Mouse (Mus musculus): ENCODE measurements at regions not wholly inside any gene's neighbourhood (a gene's known extent, or its start where the extent isn't known, plus 50 kb on each side); places are given as distances from the start of the nearest gene placed in this dataset.
"Not testable (repeated sequence)": the region's sequence is repeated elsewhere in the genome, so short reads cannot be mapped to it uniquely, and the experiment has no call there.

- DNase-seq (ENCODE audit: low spot score in 2 of 2): not testable (repeated sequence)
Measured at GRCm38 (mm10) chr15:43782126-43782632, 3648.0 kb downstream of the 9330182O14Rik start.

GRCm38 (mm10) chr15:43784171-43784570, 3650.0 kb downstream of the 9330182O14Rik start:
- DNase-seq (ENCODE audit: low spot score in 2 of 2): no peak

- DNase-seq (ENCODE audit: low spot score in 2 of 2): no peak
Measured at GRCm38 (mm10) chr15:43803342-43803741, 3669.2 kb downstream of the 9330182O14Rik start.
